Mouse (Mus musculus): ENCODE results near the gene Rtl8b. TPM values are rescaled to one million over a fixed set of nuclear protein-coding genes. Genes with fewer than 3 reads are reported as not detected.

The Rtl8b gene
- polyA plus RNA-seq, 1 experiment from 2014 or later: 4.7 TPM

Other genes starting within 250 kb of the Rtl8b start
- gene Etd, start 235.5 kb downstream of the Rtl8b start, polyA plus RNA-seq (2015; fragmentation: Nextera tagmentation; extraction: Ambion mirVana): not detected in 2 replicates
- 2.4 and 2.6 TPM in 2 replicates for gene Rtl8c, start 62.4 kb downstream of the Rtl8b start, polyA plus RNA-seq (2015; fragmentation: Nextera tagmentation; extraction: Ambion mirVana)
- gene Gm14597, start 61.4 kb downstream of the Rtl8b start, polyA plus RNA-seq (2015; fragmentation: Nextera tagmentation; extraction: Ambion mirVana): not detected in 2 replicates
- gene Rtl8a, start 26.7 kb downstream of the Rtl8b start, polyA plus RNA-seq (2015; fragmentation: Nextera tagmentation; extraction: Ambion mirVana): 4.4 and 5.7 TPM in 2 replicates
- gene 4930502E18Rik, start 54.4 kb upstream of the Rtl8b start, polyA plus RNA-seq (2015; fragmentation: Nextera tagmentation; extraction: Ambion mirVana): 0.06 and 0.09 TPM in 2 replicates
- gene 1700013H16Rik, start 87.4 kb upstream of the Rtl8b start, polyA plus RNA-seq (2015; fragmentation: Nextera tagmentation; extraction: Ambion mirVana): not detected in 2 replicates
- gene Zfp36l3, start 106.0 kb upstream of the Rtl8b start, polyA plus RNA-seq (2015; fragmentation: Nextera tagmentation; extraction: Ambion mirVana): not detected in 2 replicates
- gene Xlr, start 127.3 kb upstream of the Rtl8b start, polyA plus RNA-seq (2015; fragmentation: Nextera tagmentation; extraction: Ambion mirVana): 2.7 and 3.0 TPM in 2 replicates

Measured in liver, embryonic 16.5 days (tissue).